Mouse (Mus musculus) liver, adult (tissue): ENCODE data around the gene Adam10.

Source experiments
- GATA4 ChIP-seq: IDR thresholded peaks from 2 replicates; pipeline ENCODE4 v1.6.1; 2014; ENCODE audit warnings: mild to moderate bottlenecking, low read length; ENCODE audit not compliant: insufficient replicate concordance

Gene Adam10

GRCm38 (mm10) chr9:70698090-70698489 lies 19.3 kb downstream of the Adam10 start:
- no peak for TF ChIP-seq GATA4

GRCm38 (mm10) chr9:70703597-70704203 lies 24.9 kb downstream of the Adam10 start:
- no peak for TF ChIP-seq GATA4

- TF ChIP-seq GATA4 = no peak
Measured at GRCm38 (mm10) chr9:70706444-70706843, 27.6 kb downstream of the Adam10 start.

GRCm38 (mm10) chr9:70729544-70729943 lies 50.7 kb downstream of the Adam10 start:
- TF ChIP-seq GATA4 = no peak

- TF ChIP-seq GATA4 = no peak
Measured at GRCm38 (mm10) chr9:70731079-70731478, 52.3 kb downstream of the Adam10 start.

DNA sequence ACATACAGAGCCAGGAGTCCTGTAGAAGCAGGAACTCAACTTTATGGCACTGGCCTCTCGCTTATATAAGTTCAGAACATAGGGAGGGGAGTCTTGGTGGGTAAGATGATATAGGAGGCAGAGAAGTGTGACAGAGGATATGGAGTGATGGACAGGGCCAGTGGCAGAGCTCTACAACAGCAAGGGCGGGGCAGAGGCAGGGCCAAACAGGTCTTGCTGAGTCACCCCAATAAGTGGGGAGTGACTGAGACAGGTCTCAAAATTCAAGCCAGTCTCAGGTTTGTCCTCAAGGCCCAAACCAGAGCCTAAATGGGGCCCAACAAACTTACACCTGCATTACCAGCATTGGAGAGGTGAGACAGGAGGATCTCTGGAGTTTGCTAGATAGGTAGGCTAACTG lies 54.4 kb downstream of the Adam10 start:
- TF ChIP-seq GATA4 = no peak

DNA sequence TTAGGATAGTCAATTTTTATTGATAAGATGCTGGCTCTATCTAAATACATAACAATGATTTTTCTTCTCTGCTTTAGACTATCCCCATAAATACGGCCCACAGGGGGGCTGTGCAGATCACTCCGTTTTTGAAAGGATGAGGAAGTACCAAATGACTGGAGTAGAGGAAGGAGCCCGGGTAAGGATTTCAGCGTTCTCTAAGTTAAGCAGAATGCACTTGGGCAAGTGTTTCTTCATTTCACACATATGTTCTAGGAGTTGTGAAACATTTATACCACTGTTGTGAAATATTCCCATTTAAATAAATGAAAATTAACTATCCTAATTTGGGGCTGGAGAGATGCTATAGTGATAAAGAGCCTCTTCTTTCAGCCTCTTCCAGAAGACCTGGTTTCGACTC lies 61.2 kb downstream of the Adam10 start:
- TF ChIP-seq GATA4 = no peak

DNA sequence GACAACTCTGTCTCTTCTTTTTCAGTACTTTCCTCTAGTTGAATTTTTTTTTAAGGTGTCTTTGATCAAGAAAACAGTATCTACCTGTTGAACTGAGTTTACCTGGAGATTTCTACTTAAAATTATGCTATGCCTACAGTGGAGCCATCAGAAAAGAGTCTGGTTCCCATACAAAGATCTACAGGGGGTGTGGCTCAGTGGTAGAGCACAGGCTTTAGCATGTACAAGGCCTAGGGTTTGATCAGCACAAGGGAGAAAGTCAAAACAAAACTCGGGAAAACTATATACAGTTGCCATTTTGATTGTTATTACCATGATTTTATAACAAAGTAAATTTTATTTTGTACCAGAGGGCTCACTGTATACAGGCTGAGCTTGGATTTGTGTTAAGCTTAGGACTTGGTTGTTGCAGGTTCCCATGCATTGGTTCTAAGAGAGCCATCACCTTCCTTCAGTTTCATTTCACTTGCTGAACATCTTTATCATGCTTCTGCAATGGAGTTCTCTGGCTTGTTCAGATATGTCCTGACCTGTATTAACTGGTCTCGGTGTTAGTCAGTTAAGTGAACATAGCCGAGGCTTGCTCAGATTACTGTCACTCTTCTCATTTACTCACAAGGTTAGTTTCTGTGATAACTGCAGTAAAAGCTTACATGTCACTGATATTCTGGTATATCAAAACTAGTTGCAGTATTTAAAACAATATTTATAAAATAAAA lies 72.9 kb downstream of the Adam10 start:
- no peak for TF ChIP-seq GATA4

DNA sequence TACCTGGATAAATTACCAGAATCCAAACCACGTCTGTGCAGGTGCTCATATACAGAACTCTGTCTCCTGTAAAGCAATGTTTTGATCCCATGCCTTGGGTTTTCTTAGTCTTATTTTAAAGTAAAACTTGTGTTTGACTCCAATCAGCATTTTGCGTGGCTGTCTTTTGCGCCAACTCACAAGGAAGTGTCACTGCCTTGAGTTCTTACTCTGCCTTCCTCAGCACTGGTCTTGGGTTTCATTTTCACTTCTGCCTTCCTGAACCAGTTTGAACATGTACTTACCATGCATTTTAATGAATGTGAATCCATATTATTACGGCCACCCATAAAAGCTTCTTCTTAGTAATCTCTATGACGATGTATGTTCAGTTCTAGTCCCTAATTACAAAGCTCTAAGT lies 82.2 kb downstream of the Adam10 start:
- no peak for TF ChIP-seq GATA4

DNA sequence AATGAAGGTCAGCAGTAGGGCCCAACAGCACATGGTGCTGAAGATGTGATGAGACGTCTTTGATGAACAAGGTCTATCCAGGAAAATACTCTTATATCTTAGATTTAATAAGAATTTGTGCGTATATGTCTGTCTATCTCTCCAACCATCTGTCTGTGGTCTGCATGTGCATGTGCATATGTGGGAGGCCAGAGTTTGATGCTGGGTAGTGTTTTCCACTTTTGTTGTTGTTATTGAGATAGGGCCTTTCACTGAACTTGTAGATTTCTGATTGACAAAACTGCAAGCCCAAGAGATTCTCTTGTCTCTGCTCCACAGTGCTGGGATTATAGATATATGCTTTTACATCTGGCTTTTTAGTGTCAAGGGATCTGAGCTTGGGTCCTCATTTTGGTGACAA lies 96.7 kb downstream of the Adam10 start:
- TF ChIP-seq GATA4 = no peak

GRCm38 (mm10) chr9:70782191-70782590 lies 103.4 kb downstream of the Adam10 start:
- no peak for TF ChIP-seq GATA4

DNA sequence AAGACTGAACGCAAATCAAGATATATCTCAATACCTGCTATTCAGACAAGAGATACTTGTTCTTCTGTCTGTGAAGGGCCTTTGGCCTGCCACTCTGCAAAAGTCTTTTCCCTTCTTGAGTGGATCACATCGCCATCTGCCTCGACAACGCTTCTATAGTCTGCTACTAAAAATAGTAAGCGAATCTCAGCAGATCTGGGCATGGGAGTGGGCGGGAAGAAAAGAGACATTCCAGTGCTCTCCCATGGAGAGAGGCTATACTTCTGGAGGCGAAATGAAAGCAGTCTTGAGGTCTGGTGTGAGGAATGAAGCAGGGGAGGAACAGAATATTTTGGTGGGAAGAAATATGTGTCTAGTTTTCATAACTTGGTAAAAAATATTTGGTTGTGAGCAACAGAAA lies 109.9 kb downstream of the Adam10 start:
- TF ChIP-seq GATA4 = no peak

GRCm38 (mm10) chr9:70790621-70791020 lies 111.8 kb downstream of the Adam10 start:
- TF ChIP-seq GATA4 = no peak

DNA sequence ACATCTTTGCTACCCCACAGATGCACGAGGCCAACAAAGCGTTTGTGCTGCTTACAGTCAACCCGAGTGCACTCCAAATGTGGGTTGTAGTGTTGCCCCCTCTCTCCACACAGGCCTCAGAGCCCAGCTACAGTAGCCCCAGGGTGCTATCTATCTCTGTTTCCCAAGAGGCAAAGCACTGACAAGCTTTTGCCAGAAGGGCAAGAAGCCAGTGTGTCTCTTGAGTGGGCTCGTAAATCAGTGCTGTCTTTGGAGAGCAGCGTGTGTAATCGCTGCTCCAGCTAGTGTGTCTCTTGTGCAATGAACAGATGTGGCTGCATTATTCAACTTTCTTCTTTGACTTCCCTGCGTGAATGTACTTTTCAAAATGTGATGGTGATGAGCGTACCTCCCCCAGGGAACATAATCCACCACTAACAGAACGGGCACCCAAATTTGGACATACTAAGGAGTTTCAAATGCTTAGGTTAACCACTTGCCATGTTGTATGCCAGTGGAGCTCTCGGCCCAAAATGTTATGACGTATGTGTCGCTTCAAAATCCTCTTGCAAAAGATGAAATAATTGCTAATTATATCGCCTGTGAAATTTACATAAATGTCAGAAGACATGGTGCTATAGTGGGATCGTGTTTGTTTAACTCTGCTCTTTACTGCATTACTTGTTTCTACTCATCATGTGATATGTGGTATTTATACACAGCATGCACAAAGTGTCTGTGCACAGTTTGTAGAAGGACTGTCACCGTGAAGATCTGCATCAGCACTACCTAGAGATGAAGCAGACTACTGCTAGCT lies 116.0 kb downstream of the Adam10 start:
- TF ChIP-seq GATA4 = no peak

DNA sequence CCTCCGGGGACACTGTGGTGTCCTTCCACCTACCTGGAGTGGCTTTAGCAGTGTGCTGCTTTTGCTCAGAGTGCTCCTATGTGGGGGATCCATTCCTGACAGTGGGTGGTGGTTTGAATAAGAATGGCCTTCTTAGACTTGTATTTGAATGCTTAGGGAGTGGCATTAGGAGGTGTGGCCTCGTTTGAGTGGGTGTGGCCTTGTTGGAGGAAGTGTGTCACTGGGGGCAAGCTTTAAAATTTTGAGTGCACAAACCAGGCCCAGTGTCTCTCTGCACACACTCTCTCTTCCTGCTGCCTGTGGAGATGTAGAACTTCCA lies 116.6 kb downstream of the Adam10 start:
- no peak for TF ChIP-seq GATA4

GRCm38 (mm10) chr9:70800588-70801315 lies 122.0 kb downstream of the Adam10 start:
- TF ChIP-seq GATA4 = no peak

DNA sequence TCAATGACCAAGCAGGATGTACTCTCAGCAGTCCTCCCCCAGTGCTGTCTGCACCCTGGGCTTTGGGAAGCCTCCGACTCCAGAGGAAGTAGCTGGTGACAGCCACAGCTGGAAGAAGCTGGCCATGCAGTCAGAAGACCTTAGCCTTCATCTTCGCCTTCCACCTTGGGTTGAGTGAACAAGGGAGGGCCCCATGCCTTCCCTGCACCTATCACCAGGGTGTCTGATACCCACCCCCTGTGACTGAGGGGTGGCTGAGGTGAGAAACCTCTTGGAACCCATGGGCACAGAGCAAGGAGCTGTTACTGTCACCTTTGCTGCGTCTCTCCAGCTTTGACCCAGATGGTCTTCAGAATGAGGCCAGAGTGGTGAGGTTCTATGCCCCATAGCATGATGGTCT lies 123.0 kb downstream of the Adam10 start:
- TF ChIP-seq GATA4 = no peak
